Mouse (Mus musculus) regulatory T cell (primary cell): ENCODE measurements around the gene Kmt2c.

Experiments
- in situ Hi-C: fragments of 300-600 bp; cut with MboI, MseI; formaldehyde crosslinking; loops from one replicate; pipeline ENCODE4 v1.15.1; 2025; ENCODE audit warnings: high pct_unique_total_duplicates

Gene Kmt2c

DNA sequence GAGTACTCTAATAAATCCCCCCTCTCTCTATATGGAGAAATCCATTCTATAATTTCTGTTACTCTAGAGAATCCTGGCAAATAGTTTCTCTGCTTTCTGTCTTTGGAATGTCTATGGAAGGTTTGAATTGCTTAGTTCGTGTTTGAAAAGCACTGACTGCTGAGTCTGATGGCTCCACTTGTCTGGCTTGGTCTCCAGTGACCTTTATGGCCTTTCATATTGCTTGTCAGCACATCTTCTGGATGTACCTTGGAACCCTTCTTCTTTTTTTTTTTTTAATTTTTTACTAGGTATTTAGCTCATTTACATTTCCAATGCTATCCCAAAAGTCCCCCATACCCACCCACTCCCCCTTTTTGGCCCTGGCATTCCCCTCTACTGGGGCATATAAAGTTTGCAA, 274.2 kb downstream of the Kmt2c start:
- in situ Hi-C loops = loop anchor here (10.0 kb wide), 1 partner anchor 1190 kb away; the partner anchor contains the start of gene Fam126a

DNA sequence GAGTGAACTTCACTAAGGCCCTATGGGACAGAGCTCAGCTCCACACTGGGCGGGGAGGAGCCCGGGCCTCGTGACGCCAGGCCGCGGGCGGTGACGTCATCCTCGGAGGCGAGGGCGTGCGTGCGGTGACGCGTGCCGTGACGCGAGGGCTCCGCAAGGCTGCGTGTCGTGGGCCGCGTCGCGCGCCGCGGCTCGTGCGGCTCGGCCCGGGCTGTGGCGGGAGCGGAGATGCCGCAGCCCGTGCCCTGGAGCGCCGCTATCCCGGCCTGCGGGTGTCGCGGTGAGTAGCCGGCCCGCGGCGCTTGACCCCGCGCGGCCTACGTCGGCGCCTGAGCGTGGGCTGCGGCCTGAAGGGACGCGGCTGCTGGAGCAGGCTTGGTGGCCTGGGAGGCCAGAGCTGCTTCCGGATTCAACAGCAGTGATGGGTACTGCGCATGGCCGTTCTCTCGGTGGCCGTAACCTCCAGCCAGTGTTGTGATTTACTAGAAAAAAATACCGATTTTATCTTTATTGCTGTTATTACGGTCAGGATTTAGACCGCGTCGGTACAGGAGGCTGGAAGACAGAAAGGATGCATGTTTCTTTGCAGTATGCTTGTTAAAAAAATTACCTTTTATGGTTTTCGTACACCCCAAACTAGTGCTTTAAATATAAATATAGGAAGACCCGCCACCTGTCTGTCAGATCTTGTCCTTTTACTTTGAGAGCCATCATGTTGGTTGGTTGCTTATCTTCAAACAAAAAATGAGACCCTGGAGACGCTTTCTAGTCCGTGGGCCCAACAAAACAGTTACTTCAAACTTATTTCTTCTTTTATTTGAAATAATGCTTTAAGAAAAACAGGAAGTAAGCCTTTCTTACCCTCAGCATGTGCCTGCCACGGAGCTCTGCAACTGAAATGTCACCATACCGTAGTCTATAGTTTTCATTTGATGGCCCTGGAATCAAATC, 275.6 kb downstream of the Kmt2c start, which contains the start of gene E130116L18Rik:
Gene E130116L18Rik, minus strand, starts transcription at position 402 of the 951 bp plus-strand sequence.
- in situ Hi-C loops = loop anchor here (10.0 kb wide), 1 partner anchor 1188 kb away; the partner anchor contains the start of gene Fam126a
